Mouse (Mus musculus) E14TG2a.4 (cell line): ENCODE measurements at regions not wholly inside any gene's neighbourhood (a gene's known extent, or its start where the extent isn't known, plus 50 kb on each side); places are given as distances from the start of the nearest gene placed in this dataset.

Source experiments
- CTCF ChIP-seq: conservative IDR thresholded peaks from 2 replicates; pipeline ENCODE4 v1.5.1; 2014; ENCODE audit warnings: low read length
- POU5F1 ChIP-seq: IDR thresholded peaks from 2 replicates; pipeline ENCODE4 v1.6.1; 2014; ENCODE audit warnings: low read length, borderline replicate concordance

DNA sequence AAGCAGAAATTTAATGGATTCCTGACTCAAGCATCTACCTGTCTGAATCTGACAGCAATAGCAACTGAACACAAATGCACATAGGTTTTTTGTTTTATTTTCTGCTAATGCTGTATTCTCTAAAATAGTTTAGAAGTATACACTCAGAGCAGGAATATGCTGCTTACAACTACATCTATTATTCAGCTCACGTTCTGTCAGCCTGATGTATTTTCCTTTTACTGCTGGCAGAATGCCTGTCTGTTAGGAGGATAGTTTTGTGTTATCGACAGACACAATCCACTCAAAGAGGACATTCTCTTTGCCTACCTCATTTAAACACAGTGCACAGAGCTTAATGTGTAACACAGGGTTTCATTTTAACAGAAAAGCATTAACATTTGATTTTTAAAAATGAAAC lies 269.8 kb upstream of the Chrm3 start:
- TF ChIP-seq CTCF, result no peak
- no peak for TF ChIP-seq POU5F1
